Mouse (Mus musculus) liver, embryonic 11.5 days (tissue): Measurements from ENCODE around the gene Vac14. TPM values are rescaled to one million over a fixed set of nuclear protein-coding genes. Genes with fewer than 3 reads are reported as not detected.
A peak's percentile ranks its signal among the peaks of the same experiment; 100 is the strongest.

Experiments
- ATAC-seq: fragments of 200-750 bp; cut with Nextera tagmentation; replicated peaks from 2 replicates; pipeline ENCODE4 v1.8.0; 2017; ENCODE audit warnings: moderate number of reproducible peaks, mild to moderate bottlenecking, moderate TSS enrichment, moderate library complexity; ENCODE audit not compliant: low FRiP score
- DNase-seq: peaks from one replicate; pipeline ENCODE4 v3.0.0-alpha.2; 2017; ENCODE audit warnings: low spot score
- H3K27ac ChIP-seq: fragments of 300-500 bp; sonication (generic); 2 replicates; pipeline ENCODE4 v1.5.1; 2014; ENCODE audit warnings: mild to moderate bottlenecking, low read depth, low read length, control low read depth
- H3K27me3 ChIP-seq: fragments of 300-500 bp; sonication (generic); replicated peaks from 2 replicates; pipeline ENCODE4 v1.6.1; 2014; ENCODE audit warnings: low read length, mixed read lengths; ENCODE audit not compliant: control insufficient read depth, insufficient read depth
- H3K36me3 ChIP-seq: fragments of 300-500 bp; sonication (generic); 2 replicates; pipeline ENCODE4 v1.6.1; 2014; ENCODE audit warnings: mild to moderate bottlenecking, low read length, moderate library complexity, mixed read lengths; ENCODE audit not compliant: control insufficient read depth, insufficient read depth
- H3K4me1 ChIP-seq: fragments of 300-500 bp; sonication (generic); replicated peaks from 2 replicates; pipeline ENCODE4 v1.6.1; 2014; ENCODE audit warnings: low read length, mixed read lengths; ENCODE audit not compliant: control insufficient read depth, insufficient read depth
- H3K4me2 ChIP-seq: fragments of 300-500 bp; sonication (generic); 2 replicates; pipeline ENCODE4 v1.6.1; 2014; ENCODE audit warnings: mild to moderate bottlenecking, control low read depth, moderate library complexity
- H3K4me3 ChIP-seq: fragments of 300-500 bp; sonication (generic); 2 replicates; pipeline ENCODE4 v1.5.1; 2014; ENCODE audit warnings: low read depth, low read length, control low read depth
- H3K9ac ChIP-seq: fragments of 300-500 bp; sonication (generic); 2 replicates; pipeline ENCODE4 v1.6.1; 2014; ENCODE audit warnings: low read depth, low read length, control low read depth
- H3K9me3 ChIP-seq: fragments of 300-500 bp; sonication (generic); 2 replicates; pipeline ENCODE4 v1.6.1; 2016; ENCODE audit warnings: low read length, inconsistent platforms, mixed read lengths; ENCODE audit not compliant: control insufficient read depth
- WGBS: fragments of 180-500 bp; shearing (Covaris S2); extraction: QIAGEN DNeasy Blood & Tissue Kit; methylation state at CpG from one replicate; pipeline ENCODE4 v1.1.7; 2014; 5-methylcytosine and 5-hydroxymethylcytosine counted together
- polyA plus RNA-seq: library from polyadenylated mRNA; unstranded; fragments of >200 nt; fragmentation: Nextera tagmentation; extraction: Ambion mirVana; gene quantifications from 2 replicates; pipeline ENCODE4 v1.2.1, GENCODE M21; 2014

Vac14 gene
- polyA plus RNA-seq = 34.1 and 38.9 TPM in 2 replicates

- peaks cover 4% of the 10 kb centered on the region; the same call in 1 of the 2 replicates for H3K27me3 ChIP-seq
Measured at GRCm38 (mm10) chr8:110618391-110619207, at the start of gene Vac14. Gene Vac14, plus strand, starts transcription at chr8:110618585.

DNA sequence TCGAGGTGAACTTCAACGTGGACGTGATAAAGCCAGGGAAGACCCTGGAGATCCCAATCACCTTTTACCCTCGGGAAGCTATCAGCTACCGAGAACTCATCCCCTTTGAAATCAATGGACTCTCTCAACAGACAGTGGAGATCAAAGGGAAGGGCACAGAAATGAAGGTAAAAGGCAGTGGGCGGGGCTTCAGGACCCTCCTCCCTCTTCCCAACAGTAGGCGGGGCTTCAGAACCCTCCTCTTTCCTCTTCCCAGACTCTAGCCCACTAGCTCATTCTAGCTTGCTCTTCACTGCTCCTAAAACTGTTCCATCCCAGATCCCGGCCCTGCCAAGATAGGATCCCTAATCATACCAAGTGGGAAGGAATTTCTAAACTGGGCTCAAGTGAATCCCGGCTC is 25.7 kb upstream of the Vac14 start:
- Histone ChIP-seq H3K9me3 (no peaks in the 10 kb centered on the region), H3K4me2 (no peak overlapping the region), H3K27ac (no peak overlapping the region), H3K9ac (no peak overlapping the region), H3K36me3 (no peaks in the 10 kb centered on the region), H3K4me1 (no peaks in the 10 kb centered on the region), H3K27me3 (no peaks in the 10 kb centered on the region), H3K4me3 (no peak overlapping the region)
- DNase-seq (no peak), ATAC-seq (no peak)
- WGBS = 73% methylated on average over 9 of the region's 9 CpGs

More at GRCm38 (mm10) chr8:110618391-110619207, at the start of gene Vac14:
- under 1% methylated on average over 67 of the region's 67 CpGs for whole genome bisulfite sequencing
- Histone ChIP-seq H3K9ac (peak within 1 kb of the TSS; percentile 75), H3K4me1 (peaks cover 15% of the 10 kb centered on the region), H3K9me3 (no peaks in the 10 kb centered on the region), H3K27ac (peak within 1 kb of the TSS; percentile 63), H3K36me3 (no peaks in the 10 kb centered on the region), H3K4me2 (peak within 1 kb of the TSS; percentile 93), H3K4me3 (peak within 1 kb of the TSS; percentile 85)
- ATAC-seq = peak; percentile 93
- peak; percentile 99 for DNase-seq

DNA sequence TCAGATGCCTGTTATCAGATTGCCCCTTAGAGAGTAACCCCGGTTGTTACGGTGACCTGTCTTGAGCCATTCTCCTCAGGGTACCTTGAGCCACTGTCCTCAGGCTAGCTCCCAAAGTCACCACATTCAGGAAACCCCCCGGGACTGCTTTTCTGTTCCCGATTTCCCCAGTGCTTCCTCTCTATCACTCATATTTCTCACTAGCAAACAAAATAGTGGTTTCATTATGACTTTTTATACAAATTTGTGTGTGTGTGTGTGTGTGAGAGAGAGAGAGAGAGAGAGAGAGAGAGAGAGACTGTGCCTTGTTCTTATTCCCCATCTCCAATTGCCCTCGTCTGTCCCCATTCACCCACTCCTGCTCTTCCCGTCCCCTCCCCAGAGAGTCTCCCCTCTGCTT is 24.2 kb upstream of the Vac14 start:
- ATAC-seq (no peak), DNase-seq (no peak)
- Histone ChIP-seq H3K27ac (no peak overlapping the region), H3K4me3 (no peak overlapping the region), H3K9me3 (no peaks in the 10 kb centered on the region), H3K4me2 (no peak overlapping the region), H3K27me3 (no peaks in the 10 kb centered on the region), H3K36me3 (no peaks in the 10 kb centered on the region), H3K4me1 (no peaks in the 10 kb centered on the region), H3K9ac (no peak overlapping the region)
- WGBS = 74% methylated on average over 6 of the region's 6 CpGs

GRCm38 (mm10) chr8:110604556-110604955 is 13.8 kb upstream of the Vac14 start:
- H3K4me1 ChIP-seq = no peaks in the 10 kb centered on the region
- H3K27ac ChIP-seq = no peak overlapping the region
- no peak overlapping the region for H3K4me3 ChIP-seq
- WGBS = 6% methylated on average over 1 of the region's 1 CpGs
- no peak overlapping the region for H3K9ac ChIP-seq
- DNase-seq (no peak), ATAC-seq (no peak)
- no peaks in the 10 kb centered on the region for H3K27me3 ChIP-seq
- H3K9me3 ChIP-seq = no peaks in the 10 kb centered on the region
- no peaks in the 10 kb centered on the region for H3K36me3 ChIP-seq
- H3K4me2 ChIP-seq = no peak overlapping the region

- Histone ChIP-seq H3K4me1 (no peaks in the 10 kb centered on the region), H3K4me2 (no peak overlapping the region), H3K9ac (no peak overlapping the region), H3K36me3 (no peaks in the 10 kb centered on the region), H3K9me3 (no peaks in the 10 kb centered on the region), H3K27me3 (no peaks in the 10 kb centered on the region), H3K4me3 (no peak overlapping the region), H3K27ac (no peak overlapping the region)
- ATAC-seq (no peak), DNase-seq (no peak)
- 45% methylated on average over 6 of the region's 6 CpGs for WGBS
Measured at GRCm38 (mm10) chr8:110605401-110606015, 12.9 kb upstream of the Vac14 start.

DNA sequence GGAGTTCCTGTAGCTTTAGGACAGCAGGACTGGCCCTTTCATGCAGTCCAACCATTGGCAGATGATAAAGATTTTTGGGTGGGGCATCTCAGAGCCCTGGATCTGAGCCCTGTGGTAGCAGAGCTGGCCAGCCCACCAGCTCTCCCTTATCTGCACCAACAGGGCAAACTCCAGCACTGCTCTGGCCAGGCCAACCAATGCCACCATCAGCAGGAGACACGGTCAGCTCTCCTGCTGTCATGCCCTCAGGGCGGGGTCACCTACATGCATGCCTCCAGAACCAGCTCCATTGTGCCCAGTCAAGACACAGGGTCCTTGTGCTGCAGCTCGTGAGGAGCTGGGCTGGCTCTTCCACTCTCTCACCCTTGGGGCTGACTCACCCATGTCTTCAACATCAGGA is 2.7 kb upstream of the Vac14 start:
- no peak overlapping the region for H3K4me3 ChIP-seq
- H3K4me2 ChIP-seq = no peak overlapping the region
- H3K27ac ChIP-seq = no peak overlapping the region
- no peak overlapping the region for H3K9ac ChIP-seq
- H3K36me3 ChIP-seq = no peaks in the 10 kb centered on the region
- H3K9me3 ChIP-seq = no peaks in the 10 kb centered on the region
- H3K27me3 ChIP-seq = peaks cover 4% of the 10 kb centered on the region; the same call in 1 of the 2 replicates
- no peak for DNase-seq
- ATAC-seq = no peak
- H3K4me1 ChIP-seq = peaks cover 15% of the 10 kb centered on the region
- WGBS = 48% methylated on average over 3 of the region's 3 CpGs

DNA sequence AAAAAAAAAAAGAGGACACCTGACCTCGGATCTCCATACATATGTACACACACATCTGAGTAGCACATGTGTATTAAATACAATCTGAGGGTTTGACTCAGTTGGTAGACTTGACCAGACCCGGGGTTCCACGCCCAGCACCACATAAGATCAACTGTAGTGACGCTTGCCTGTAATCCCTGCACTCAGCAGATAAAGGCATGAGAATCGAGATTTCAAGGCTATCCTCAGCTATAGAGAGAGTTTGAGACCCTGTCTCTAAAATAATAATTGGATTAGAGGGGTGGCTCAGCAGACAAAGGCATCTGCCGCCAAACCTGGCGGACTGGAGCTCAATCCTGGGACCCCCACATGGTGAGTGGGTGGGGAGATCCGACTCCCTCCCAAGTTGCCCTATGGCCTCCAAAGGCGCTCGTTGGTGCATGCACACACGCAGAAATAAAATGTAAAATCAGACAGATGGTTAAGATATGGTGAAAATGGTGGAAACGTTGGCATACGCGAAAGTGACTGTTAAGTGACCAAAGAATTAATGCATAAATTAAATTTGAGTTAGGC is 505 bp upstream of the Vac14 start:
- no peaks in the 10 kb centered on the region for H3K36me3 ChIP-seq
- no peaks in the 10 kb centered on the region for H3K9me3 ChIP-seq
- 0 out of 2 replicates have a peak overlapping the region, but pooled peaks have one; percentile 13 for H3K9ac ChIP-seq
- H3K27me3 ChIP-seq = peaks cover 4% of the 10 kb centered on the region; the same call in 1 of the 2 replicates
- H3K4me3 ChIP-seq = peak overlapping the region; percentile 85
- ATAC-seq (0 out of 2 replicates have a peak, but pooled peaks have one; percentile 5), DNase-seq (no peak)
- 23% methylated on average over 14 of the region's 14 CpGs for WGBS
- H3K27ac ChIP-seq = no peak overlapping the region
- peak overlapping the region; percentile 93 for H3K4me2 ChIP-seq
- peaks cover 15% of the 10 kb centered on the region for H3K4me1 ChIP-seq

DNA sequence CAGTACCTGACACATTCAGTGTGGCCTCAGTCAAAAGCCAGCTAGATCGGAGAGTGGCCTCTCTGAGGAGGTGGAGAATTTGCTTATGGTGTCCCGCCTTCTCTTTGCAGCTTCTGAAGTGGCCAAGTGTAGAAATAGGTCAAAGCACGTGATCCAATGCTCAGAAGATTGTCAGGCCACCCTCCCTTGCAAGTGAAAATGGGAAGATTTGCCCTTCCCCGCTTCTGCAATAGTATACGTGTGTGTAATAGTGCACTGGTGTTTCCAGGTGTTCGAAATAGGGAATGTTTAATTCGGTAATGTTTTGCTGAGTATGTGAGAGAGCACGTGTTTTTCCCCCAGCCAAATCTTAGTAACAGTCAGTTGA is 806 bp downstream of the Vac14 start:
- Histone ChIP-seq H3K27ac (peak overlapping the region; percentile 63), H3K4me1 (peaks cover 15% of the 10 kb centered on the region), H3K27me3 (peaks cover 4% of the 10 kb centered on the region; the same call in 1 of the 2 replicates), H3K9me3 (no peaks in the 10 kb centered on the region), H3K9ac (peak overlapping the region; percentile 75), H3K4me2 (peak overlapping the region; percentile 93), H3K36me3 (no peaks in the 10 kb centered on the region), H3K4me3 (peak overlapping the region; percentile 85)
- no peak for DNase-seq
- ATAC-seq = no peak; the same call in 1 of the 2 replicates
- 17% methylated on average over 8 of the region's 8 CpGs for WGBS
